Mouse (Mus musculus) urinary bladder, postnatal 14 days (tissue): ENCODE results near the gene Pex7.
A peak's percentile ranks its signal among the peaks of the same experiment; 100 is the strongest.

Experiments
- DNase-seq: peaks from one replicate; pipeline ENCODE4 v3.0.0; 2021; ENCODE audit warnings: low spot score

The Pex7 gene

DNA sequence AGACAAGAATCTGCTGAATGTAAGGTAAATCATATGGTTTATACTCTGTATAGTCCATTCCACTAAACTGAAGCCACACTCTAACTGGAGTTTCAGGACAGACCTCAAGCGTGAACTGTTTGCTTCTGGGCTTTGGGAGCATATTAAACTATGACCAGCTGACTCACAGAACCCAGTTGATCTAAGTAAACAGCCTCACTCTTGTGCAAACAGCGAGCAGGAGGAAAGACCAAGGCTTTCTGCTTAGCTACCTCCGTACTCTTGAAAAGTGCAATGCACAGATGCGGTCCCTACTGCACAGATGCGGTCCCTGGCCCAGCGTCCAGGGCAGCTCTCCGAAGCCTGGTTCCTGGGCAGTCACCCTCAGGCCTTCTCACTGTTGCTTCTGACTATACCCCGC lies 30.2 kb downstream of the Pex7 start:
- DNase-seq = peak; percentile 6

DNA sequence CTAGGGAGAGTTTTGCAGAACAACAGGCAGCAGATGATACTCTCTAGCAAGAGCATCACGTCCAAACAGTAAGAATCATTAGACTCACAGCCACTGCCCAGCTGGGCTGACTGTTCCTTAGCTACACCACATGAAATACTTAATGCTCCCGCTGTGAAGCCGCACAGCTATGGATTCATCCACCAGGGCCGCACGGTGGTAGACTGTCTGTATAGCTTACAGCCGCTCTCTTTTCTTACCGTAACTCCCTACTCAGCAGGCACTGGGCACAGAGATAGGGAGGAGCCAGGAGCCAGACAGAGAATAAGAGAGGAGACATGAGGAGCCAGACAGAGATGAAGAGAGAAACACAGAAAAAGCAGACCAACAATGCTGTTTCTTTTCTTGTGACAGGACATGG lies 30.8 kb downstream of the Pex7 start:
- DNase-seq = no peak

DNA sequence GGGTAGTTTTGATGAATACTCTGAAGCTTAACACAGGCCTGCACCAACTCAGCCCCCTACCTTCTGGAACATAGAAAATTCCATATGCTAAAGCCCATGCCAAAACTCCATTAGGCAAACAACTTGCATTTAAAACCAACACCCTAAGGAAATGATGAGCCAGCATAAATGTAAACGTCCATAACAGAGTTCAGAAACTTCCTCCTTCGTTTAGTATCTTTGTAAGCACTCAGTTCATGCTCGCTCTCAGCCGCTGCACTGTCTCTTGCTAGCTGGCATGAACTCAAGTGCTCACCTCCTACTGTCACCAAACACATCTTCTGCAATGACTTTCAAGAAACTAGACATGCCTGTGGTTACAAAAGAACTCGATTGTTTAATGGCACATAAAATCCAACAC lies 32.1 kb downstream of the Pex7 start:
- no peak for DNase-seq

DNA sequence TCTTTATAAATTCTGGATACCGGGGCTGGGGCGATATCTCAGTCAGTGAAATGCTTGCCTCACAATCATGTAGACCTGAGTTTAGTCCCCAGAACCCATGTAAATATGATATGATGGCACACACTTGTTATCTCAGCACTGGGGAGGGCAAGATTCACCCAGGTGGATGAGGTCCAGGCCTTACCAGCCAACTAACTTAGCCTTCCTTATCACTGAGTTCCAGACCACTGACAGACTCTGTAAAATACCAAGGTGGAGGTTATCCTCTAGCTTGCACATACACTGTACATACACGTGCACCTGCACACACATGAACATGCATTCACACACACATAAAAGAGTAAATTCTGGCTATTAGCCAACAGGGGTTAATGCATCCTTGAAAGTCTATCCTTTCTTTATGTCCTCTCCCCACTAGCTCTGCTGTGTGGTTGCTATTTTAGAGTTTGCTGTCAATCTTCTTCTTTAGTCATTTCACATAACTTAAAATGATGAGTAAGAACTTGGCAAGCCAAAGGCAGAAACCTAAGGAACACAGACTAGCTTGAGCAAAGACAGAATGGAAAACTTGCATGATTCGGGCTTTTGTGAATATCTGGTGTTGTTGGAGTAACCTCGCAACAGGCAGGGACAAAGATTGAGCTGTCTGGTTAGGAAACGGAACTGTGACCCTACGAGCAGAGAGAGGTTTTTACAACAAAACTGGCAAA lies 51.7 kb downstream of the Pex7 start:
- DNase-seq = no peak

DNA sequence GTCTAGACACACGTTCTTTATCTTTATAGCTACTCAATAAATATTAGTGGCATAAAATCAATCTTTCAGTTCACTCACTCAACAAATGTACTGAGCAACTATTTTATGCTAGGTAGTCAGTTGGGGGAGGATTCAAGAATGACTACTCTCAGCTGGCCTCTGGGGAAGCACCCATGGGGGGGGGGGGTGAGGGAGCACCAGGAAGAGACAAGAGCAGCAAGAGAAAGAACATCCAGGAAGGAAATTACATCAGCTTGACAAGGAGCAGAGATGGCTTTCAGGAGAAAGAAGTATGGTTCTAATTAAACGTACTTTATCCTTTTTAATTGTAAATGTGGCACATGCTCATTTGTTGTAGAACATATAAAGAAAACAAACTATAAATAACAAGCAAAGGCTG lies 53.9 kb downstream of the Pex7 start:
- DNase-seq = no peak

DNA sequence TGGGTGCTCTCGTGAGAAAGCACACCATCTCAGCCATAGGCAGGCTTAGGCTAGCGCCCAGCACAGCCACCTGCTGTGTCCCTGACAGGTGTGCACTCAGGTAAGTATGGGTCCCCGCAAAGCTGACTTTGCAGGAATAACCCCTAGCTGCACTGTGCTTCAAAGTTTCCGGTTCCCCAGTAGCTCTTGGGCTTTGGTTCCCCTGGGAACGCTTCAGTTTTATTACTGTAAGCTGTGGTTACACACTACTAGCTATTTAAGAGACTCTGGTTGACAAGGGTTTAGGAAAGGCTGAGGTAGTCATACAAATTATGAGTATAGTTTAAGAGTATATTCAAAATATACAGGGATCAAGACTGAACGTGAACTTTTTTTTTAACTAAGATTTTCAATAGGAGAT lies 54.7 kb downstream of the Pex7 start:
- DNase-seq = no peak

DNA sequence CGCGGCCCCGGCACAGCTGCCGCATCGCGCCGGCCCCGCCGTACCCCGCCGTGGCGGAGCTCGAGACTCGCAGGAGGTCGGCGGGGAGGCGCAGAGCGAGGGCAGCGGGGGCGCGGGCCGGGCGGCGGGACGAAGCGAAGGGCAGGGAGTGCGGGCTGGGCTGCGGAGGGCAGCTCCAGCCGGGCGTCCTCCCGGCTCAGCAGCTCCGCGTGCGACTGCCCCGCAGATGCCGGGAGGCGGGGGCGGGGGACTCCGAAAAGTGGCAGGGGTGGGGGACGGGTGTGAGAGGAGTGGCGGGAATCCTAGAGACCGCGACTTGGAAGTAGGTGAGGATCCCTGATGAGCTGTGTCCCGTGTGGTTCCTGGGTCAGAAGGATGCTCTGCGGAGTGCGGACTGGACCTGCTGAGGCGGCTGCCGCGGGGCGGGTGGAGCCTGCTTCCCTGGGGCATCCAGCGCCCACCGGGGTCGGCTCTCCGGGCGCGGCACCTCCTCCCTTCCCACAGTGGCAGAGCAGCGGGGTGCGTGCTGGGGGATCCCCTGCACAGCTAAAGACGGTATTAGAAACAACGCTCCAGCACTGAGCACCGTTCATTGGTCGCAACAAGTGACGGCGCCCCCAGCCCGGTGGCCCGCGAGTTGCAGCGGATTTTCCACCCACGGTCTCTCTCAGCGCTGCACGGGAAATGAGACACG lies 56.3 kb downstream of the Pex7 start, which contains the start of gene Slc35d3:
Gene Slc35d3 (minus strand): TSS at position 462 of the 694 bp plus-strand sequence.
- DNase-seq = no peak

DNA sequence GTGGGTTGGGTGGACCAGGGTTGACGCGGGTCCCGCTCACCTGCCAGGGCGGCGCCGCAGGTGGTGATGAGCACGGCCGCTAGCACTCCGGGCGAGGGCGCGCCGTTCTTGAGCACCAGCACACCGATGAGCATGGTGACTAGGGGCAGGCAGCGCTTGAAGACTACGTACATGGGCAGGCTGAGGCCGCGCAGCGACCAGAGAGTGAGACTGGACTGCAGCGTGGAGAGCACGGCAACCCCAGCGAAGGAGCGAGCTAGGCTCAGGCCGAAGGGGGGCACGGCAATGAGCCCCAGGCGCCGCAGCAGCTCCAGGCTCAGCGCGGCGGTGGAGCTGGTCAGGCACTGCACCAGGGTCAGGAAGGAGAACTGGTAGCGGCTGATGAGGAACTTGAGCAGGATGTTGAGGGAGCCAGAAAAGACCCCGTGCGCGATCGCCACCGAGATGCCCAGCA lies 56.9 kb downstream of the Pex7 start:
- DNase-seq = peak; percentile 9

DNA sequence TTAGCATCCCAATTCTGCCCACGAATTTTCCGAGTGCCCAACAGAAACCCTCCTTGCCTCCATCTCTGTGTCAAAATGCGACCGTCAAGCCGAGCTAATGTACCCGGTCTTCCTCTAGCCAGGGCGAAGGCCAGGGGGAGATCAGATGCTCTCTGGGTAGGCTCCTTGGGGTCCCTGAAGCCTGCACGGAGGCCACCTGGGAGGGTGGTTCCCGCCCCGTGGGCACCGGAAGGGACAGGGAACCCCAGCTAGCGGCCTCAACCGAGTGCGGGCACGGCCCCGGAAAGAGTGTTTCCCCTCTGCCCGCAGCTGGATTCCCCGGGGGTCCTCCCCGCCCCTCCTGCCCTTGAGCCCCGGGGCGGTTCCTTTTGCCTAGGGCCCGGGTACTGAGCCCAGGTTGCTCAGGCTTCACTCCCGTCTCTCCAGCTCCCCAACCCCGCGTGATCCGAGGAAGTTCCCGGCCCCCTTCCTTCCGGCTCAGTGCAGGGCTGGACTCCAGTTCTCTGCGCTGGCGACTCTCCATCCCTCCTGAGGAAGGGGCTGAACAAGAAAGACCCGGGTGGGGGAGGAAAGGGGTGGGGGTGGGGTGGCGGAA lies 57.6 kb downstream of the Pex7 start:
- DNase-seq = no peak

DNA sequence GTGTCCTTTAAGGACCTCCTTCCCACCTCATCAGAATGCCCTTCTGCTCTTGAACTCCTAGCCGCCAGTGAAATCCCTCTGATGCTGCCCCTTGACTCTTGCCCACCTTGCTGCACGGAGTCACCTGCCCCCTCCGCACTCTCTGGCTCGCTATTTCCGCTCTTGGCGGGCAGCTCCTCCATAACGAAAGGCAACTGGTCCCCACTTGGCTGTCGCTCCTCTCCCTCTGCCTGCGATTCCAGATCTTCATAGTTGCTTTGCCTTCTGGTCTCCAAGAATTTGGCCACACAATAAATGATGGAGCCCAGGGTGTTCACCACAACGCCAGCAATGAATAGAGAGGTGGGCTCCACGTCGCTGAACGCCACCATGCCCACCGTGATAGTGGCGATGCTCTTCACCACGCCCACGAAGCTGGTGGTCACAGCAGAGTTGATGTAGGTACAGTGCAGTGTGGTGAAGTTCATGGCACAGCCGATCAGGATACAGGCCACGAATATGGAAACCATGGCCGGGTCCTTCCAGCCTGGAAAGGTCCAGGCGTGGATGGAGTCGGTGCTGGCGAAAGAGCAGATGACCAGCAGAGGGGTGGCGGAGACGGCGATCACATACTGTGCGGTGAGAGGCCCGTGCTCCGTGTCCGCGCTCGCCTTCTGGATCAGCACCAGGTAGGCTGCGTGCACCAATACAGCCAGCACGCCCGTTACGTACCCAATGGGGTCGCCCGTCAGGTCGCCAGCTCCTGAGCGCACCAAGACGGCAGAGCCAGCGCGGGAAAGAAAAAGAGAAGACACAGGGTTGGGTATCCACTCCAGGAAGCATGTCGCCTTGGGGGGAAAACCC lies 58.3 kb downstream of the Pex7 start:
- DNase-seq = no peak

DNA sequence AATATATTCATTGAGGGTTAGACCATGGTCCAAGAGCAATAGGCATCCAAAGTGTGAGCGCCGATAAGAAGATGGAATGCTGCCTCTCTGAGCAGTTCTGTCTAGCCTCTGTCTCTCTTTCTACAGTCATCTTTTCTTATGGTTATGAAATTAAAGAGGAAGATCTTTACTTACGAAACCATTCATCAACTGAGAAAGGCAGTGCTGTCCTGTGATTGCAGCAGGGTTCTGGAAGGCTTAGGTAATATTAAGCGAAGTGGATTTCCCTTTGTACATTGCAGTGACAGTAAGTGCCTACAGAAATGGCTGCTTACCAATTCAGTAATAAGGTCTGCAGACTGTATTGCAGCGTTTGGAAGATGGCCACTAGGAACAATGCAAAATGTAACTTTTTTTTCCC lies 67.7 kb downstream of the Pex7 start:
- DNase-seq = no peak

DNA sequence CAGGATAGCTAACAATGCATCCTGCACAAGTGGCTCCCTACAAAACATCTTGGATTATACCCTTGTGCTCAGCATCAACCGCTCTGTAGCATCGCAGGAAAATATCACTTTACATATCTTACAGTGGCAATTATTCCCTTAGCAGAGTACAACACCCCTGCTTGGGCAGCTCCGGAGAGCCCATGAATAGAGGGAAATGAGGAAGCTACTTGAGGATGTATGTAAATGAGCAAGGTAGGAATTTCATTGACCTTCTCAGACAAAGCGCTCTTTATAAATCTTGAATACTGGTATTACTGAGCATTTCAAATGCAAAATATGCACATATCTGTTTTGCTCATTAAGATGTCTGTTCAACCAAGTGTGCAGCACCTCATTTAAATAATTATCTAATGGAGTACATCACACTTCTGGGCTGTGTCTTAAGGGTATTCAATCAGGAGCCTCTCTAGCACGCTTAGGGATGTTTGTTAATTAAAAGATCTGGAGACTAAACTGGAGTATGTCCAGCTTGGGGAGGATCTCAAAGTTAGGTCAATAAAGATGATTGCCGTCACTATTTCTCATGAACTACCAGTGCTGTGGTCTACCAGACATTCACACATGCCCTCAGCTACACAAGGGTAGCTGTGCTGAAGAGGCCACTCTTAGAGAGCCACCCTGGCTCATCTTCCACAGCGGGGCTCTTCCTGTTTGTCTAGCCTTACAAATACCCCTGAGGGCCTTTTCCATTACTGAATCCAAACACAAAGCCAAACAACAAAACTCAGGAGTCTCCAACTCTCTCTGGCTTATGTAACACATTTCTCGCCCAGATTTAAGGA lies 71.4 kb downstream of the Pex7 start:
- DNase-seq = no peak

DNA sequence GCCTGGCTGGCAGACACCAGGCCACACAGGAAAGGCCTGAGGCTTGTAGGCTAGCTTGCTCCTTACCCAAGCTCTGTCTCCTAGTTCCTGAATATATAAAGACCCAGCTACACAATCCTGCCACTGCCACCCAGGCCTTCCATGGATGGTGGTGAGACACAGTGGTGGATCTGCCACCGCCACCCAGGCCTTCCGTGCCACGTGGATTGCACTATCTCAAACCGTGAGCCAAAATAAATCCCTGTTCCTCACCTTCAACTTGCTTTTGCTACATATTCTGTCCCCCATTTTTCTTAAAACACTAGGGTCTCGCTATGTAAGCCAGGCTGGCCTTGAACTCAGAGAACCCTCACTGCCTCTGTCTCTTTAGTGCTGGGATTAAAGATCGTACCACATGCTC lies 73.3 kb downstream of the Pex7 start:
- DNase-seq = no peak

DNA sequence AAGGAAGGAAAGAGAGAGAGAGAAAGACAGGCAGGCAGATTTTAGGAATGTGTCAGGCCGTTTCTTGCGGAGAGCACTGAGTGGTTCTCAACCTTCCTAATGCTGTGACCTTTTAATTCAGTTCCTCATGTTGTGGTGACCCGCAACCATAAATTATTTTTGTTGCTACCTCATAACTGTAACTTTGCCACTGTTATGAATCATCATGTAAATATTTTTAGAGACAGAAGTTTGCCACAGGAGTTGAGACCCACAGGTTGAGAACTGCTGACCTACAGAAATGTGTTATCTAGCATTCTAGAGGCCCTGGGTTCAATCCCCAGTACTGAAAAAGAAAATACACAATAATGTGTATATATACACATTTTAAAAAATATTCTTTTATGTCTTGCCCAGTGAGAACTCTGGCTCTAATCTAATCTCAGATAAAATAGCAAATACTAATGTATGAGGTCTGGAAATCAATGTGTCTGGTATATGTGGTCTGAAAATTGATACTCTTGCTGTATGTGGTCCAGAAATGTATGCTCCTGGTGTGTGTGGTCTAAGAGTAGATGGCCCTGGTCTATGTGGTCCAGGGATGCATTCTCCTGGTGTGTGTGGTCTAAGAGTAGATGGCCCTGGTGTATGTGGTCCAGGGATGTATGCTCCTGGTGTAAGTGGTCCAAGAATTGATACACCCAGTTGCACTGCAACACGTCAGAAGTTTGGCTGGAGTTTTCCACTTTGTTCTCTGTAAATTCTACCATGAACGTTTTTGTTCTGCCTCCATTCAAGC lies 76.2 kb downstream of the Pex7 start:
- no peak for DNase-seq

DNA sequence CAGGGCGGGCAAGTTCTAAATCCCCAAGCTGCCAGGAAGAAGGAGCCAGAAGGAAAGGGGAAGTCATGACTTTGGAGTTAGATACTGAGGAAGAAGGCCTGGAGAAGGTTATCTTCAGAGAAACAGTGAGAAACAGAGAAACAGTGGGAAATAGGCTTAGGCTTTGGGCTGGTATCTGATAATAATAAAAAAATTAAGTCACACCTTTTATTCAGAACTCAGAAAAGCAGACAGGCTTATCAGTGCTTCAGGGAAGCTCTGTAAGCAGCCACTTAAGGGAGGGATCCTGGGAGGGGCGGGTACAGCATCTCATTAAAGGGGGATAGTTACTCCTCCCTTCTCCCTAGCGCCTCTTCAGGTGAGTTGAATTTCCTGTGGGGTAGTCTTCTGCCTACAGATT lies 86.5 kb downstream of the Pex7 start:
- DNase-seq = no peak

DNA sequence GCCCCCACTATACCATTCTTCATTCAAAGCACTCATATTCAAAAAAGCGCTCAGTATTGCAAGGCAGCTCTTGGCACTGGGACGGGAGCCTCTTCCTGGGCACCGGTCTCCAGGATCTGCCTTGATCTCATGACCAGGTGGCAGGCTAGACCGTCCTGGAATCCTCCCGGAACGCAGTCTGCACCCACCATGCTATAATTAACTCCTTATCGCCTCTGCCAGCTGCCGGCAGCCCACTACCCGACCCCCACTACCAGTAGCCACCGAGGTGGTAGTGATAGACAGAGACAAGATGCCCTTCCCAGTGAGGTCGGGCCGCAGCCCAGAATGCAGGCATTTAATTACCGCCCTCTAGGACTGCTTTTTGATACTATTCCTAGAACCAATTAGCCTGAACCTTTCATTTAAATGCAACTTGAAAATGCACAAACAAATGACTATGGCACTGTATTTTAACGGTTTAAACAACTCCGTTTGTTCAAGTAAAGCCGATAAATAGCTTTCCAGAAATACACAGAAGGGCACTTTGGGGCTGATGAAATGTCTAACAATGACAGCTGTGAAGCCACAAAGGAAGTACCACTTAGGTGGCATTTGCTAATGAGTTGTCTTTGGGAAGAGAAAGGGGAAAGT lies 88.7 kb downstream of the Pex7 start:
- DNase-seq = no peak

DNA sequence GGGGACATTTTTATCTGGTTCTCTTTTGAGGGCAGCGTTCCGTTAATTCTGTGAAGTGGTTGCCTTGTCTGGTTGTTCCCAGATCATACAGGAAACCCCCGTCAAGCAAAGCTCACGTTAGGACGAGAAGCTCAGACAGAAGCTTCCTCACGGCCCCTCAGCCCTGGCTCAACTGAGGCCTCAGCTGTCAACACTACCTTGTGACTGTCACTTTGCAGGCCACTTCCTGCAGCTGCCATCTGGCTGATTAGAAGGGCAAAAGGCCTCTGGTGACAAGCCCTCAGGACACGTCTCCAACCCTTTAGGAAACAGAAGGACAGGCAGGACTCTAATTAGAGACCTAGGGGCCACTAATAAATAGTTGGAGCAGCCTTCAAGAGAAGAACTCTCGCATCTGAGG lies 92.1 kb downstream of the Pex7 start:
- DNase-seq = no peak

DNA sequence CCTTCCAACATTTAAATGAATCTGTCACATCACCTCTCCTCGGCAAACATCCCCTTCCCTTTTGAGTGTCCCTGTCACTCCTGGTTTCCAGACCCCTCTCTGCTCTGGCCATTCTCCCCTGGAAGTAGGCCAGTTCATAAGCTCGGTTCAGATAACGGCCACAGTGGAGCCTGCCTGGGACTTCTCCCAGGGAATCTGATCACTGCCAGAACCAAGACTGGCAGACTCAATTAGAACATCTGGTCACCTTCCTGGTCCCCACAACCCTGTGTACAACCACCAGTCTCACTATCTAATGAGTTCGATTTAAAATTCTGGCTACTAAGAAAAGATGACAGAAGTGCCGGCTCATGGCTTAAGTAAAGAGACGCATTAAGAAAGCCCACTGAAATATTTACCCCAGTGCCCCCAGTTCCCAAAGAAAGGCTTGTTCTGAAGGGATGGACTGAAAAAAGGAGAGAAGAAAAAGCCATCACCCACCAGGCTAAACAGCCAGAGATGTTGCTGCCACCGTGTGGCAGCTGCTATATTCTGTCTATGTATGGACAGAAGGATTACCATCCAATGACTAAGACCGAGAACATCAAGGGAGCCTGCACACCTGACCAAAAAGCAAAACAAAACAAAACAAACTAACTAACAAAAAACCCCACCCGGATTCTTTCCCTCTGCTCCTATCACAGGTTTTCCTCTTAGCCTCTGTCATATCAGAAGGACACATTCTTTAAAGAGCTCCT lies 95.9 kb downstream of the Pex7 start:
- DNase-seq = peak; percentile 14

DNA sequence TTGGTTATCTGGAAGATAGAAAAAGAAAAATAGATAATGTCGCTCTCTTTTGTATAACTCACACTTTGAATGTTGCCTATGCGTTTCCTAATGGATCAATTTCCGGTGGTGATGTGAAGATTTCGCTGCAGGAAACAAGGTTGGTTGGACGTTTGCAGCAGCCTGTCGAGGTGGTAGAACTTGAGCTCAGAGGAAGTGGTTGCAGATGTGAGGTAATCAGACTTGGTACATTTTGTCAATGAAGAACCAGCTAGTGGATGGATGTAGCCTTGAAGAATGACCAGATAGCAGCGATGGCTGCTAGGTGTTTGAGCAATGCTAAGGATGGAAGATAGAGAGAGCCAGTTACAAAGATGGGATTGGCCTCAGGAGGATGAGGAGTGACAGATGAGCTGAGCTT lies 102.7 kb downstream of the Pex7 start:
- DNase-seq = no peak
